Mouse (Mus musculus): ENCODE measurements around the gene Arhgap17.

Arhgap17 gene

DNA sequence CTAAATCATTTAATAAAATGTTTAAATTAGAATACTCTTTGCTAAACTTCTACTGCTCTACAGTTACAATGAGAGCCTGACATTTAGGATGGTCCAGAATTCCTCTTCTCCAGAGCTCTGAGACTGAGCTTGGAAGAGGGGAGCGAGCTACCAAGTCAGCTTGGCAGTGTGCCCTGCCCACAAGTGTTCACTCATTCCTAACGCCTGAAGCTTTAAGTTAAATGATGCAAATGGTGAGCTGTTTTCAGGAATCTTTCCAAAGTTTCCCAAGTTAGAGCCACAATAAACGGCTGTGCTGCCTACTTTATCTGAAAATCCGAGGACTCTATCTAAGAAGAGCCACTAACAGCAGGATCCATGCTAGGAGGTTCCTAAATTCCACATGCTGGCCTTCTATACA lies 85.9 kb downstream of the Arhgap17 start:
- no peak for DNase-seq (ENCODE audit: low spot score)

DNA sequence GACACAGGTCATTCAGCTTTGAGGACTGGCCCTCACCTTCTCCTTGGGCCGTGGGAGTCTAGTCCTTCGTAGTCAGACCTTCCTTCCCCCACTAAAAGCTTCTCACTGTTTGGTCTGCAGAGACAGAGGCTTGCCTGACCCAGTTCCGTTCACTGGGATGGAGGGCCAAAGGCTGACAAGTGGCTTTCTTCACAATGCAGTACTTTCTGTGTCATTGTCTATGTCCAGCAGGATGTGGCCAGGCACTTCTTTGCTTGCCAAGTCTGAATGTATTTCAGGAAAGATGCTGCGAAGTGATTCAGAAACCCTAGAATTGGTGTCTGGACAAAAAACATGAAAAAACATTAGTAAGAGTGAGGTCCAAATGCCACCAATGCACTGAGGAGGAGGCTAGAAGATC lies 89.9 kb downstream of the Arhgap17 start:
- DNase-seq (ENCODE audit: low spot score): no peak

DNA sequence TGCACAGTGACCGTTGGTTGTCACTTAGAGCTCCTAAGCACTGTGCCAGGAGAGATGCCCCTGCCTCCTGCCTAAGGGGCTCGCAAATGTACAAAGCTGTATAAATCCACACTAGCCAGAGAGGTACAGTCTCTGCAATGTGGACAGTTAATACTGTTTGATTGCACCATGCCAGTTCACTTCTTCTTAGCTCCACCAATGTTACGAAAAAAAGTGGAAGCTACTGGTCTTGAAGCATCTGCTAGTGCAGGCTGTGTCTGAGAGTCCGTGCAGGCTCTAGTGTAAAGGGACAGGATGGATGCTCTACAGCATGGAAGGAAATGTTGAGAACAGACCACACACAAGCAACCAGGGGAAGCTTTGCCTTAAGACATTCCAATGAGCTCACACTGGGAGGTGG lies 93.1 kb downstream of the Arhgap17 start:
- DNase-seq (ENCODE audit: low spot score): no peak

DNA sequence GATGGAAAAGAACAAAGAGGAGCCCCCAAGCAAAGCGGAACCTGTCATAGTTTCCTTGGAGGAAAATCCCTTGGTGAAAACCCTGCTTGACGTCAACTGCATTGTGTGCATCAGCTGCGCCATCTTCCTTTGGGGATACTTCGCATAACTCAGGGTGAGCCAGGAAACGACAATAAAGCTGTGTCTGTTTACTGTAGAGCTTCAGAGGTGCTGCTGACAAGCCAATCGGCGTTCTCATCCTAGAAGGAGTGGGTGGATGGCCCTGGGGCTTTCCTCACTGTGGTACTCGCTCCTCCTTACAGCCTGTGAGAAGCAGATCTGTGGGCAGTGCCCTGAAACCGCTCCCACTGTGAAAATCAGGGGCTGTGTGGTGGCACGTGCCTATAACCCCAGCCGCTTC lies 96.7 kb downstream of the Arhgap17 start:
- DNase-seq (ENCODE audit: low spot score): no peak

DNA sequence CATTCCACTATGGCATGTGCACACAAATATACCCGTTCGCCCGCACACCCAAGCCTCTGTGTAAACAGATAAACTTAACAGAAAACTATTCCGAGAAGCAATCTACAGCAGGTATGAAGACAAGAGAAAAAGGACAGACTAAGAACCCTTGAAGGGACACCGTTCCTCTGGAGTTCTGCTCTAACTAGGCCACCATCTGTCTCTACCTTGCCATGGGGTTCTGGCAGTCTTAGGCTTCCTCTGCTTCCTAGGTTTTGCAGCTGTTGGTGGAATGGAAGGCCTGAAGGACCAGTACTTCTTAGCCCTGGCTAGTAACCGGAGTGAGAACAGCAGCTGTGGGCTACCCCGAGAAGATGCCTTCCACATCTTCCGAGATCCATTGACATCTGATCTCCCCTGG lies 111.6 kb downstream of the Arhgap17 start:
- no peak for DNase-seq (ENCODE audit: low spot score)

DNA sequence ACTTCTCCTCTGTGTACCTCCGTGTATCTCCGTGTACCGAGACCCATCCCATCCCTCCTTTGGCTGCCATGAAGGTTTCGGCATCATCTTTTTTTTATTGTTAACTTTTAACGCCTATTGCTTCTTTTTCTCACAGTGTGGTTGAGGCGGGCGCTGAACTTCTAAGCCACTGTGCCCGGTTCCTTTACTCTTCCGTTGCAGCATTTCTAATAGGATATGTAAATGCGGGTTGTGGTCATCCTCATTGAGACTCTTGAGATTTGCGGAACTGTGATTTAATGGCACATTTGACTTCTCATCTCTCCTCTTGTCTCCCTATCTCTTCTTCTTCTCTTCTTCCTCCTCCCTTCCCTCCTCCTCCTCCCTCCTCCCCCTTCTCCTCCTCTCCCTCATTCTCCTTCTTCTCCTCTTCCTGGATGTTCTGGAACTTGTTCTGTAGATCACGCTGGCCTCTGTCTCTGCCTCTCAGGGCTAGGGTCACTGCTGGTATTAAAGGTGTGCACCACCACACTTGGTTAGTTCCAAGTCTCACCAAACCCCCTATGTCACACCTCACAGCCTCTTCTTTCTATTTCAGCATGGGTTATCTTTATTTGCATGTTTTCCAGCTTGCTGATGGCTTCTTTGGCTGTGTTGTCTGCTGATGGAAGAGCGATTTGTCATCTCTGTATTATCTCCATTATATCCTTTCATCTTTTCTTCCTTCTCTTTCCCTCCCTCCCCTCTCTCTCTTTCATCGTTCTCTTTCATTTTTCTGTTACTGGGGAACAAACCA lies 115.3 kb downstream of the Arhgap17 start:
- no peak for DNase-seq (ENCODE audit: low spot score)

DNA sequence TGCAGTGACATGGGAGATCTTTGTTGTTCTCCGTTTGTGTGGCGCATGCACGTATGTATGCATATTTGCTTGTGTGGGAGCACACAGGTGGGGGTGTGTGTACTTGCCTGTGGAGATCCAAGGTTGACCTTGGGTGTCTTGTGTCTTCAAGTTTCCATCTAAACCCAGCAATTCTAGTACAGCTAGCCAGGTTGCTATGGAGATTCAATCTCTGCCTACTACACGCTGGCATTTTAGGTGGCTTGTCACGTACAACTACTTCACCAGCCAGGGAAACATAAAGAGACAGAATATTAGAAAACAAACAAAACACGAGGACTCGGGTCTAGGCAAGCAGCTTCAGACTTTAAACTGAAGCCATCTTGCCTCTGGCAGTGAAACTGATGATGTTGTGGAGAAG lies 116.3 kb downstream of the Arhgap17 start:
- DNase-seq (ENCODE audit: low spot score): no peak

DNA sequence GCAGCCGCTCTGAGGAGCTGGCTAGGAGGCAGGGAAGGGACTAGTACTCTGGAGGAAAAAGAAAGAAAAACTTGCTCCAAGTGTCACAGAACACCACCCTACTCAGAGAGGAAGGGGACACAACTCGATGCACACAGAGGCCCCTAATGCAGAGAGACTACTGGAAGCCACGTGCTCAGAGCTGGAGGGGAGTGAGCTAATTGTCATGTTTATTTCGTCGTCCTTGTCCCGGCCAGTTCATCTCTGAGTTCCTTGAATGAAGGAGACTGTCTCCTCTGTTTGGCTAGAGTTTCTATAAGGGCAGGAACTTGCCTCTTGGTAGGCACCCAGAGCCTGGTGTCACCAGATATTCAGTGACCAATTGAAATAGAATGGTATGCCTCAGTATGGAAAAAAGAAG lies 118.4 kb downstream of the Arhgap17 start:
- DNase-seq (ENCODE audit: low spot score): no peak

DNA sequence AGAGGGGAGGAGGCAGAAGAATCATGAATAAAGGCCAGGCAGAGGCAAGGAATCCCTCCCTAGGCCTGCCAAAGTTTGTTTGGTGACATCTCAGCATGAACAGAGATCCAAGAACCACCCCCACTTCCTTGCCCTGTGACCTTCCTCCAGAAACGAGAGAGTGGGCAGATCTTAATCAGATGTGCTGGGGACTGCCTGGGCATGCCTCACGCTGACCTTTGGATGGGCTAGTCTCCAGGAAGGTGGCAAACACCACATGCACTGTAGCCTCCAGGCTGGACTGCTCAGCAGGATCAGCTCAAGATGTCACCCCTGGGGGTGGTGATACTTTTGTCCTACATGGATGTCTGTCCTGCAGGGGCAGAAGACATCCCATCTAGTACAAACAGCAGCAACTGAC lies 121.5 kb downstream of the Arhgap17 start:
- DNase-seq (ENCODE audit: low spot score): no peak

DNA sequence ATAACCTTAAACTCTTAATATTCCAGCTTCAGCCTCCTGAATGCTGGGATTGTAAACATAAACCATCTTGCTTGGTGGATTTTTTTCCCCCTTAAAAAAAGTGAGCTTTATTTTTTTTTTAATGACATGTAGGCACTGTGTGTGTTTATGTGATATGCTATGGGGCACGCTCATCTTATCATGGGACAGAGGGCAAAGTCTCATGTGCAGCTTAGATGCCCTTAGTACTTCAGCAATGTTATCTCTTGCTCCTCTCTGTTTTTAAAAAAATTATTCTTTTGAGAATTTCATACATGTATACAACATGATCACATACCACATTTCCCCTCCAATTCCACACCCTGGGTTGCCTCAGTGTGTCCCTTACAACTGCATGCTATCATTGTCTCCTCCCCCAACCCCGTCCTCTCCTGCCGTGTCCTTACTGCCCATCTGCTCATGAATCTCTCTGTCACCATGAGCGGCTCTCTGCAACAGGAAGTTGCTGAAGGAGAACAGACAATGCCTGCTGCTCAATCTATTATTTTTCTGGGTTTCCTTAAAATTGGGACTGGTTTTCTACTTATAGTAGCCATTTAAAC lies 123.1 kb downstream of the Arhgap17 start:
- no peak for DNase-seq (ENCODE audit: low spot score)

DNA sequence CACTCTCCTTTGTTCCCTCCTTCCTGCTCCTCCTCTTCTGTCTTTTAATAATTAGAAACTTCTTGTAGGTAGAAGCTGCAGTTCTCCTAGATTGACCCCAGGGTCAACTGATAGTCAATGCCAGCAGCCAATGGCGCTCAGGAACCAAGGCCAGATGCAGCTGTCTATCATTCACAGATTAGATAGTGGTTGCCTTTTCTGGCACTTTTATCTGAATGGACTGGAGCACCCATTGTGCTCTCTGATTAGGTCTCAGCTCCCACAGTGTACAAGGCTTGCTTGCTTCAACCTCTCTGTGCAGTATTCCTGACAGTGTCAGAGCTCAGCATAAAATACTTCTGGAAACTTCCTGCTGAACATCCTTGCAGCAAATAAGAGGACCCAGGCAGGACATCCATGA lies 124.9 kb downstream of the Arhgap17 start:
- no peak for DNase-seq (ENCODE audit: low spot score)

DNA sequence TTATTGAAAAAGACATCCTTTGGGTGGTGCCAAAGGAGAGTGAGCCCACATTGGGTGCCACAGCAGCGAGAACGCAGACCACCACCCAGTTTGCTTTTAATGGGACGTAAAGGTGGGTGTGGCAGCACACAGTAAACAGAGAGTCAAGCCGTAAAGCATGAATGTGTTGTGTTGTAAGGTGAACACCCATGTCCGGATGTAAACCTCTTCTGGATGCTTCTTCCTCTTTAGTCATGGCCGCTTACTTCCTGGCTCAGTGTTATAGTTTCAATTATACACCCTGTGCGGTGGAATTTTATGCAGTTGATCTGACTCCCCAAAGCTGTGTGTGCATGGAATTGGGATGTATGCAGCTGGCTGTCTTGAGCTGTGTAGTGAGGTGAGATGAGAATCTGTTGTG lies 127.5 kb downstream of the Arhgap17 start:
- DNase-seq (ENCODE audit: low spot score): no peak

DNA sequence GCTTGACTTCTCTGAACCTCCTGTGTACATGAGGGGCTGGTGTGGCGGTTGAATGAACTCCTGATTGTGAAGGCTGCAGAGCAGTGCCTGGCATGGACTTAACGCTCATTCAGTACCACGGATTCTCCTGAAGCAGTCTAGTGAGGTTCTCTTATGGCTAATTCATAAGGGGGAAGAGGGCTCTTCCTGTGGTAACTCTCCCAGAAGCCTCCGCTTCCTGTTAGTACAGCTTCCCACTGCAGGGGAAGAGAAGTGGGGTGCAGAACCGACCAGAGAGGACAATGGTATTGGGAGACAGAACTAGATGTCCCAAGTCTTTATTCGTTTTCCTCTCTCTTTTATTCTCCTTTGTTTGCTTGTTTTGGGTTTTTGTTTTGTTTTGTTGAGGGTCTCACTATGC lies 129.7 kb downstream of the Arhgap17 start:
- no peak for DNase-seq (ENCODE audit: low spot score)

DNA sequence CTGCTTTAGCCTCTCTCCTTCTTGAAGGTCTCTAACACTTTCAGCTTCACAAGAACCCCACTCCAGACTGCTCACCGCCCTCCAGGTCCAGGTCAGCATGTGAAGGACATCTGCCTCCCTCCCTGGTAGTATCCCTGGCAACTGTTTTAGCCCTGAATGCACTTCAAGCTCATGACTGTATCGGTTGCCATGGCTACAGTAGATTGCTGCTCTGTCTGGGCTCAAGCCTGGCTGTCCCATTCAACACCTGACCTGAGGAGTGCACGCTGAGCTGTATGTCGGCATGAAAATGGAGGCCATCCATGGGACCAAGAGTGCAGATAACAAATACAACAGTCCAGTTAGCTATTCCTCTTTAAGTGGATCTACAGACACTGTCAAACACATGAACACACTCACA lies 131.1 kb downstream of the Arhgap17 start:
- DNase-seq (ENCODE audit: low spot score): peak; percentile 16

DNA sequence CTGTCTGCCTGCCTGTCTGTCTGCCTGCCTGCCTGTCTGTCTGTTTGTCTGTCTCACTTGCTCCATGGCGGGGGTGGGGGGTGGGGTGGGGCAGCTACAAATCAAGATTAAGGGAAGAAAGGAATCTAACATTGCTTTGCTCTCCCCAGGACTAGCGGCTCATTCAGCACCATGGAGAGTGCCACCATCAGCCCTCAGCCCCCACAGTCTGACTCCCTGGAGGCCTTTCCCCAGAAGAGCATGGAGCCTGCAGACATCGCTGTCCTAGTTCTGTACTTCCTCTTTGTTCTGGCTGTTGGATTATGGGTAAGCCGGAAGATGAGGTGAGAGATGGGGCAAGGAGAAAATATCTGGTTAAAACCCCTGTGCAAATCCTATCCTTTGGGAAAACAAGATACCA lies 134.3 kb downstream of the Arhgap17 start:
- peak; percentile 66 for DNase-seq (ENCODE audit: low spot score)
